17 mouse cellular contexts compared by ENCODE assay signal in the genomic region with DNA sequence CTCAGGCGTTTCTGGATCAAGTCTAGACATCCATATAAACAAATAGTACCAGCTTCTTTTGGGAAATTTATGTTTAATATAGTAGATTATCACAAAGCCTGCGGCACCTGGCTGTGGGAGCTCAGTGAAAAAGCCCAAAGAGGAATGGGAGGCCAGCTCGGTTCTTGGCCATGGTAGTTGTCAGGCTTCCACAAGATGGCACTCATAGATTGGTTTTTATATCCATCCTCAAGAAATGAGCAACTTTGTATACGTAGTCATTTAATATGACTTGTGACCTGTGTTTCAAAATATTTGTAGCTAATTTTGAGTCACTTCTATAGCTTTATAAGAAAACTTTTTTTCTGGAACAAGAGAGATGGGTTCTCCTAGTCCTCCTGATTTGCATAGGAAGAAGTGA. TPM values are rescaled to one million over a fixed set of nuclear protein-coding genes. Genes with fewer than 3 reads are reported as not detected.
DNase-seq lines count a peak whose midpoint lies in the region; ATAC-seq and TF ChIP-seq lines count a peak whose summit lies in the region.
"Had no signal": no experiment of that assay in that cellular context is flagged by ENCODE, and none has a peak within 500 bp of the region (broad histone marks: within the 10 kb centered on the region; RNA-seq: fewer than 3 reads in every experiment).

No protein-coding gene starts in this region.

- TF ChIP-seq CTCF in cerebellum, adult 2 months (IDR thresholded peaks at IDR 0.05; ENCODE audit: borderline replicate concordance, insufficient read depth, low read depth, low read length): peak; percentile 50; the same call in 1 of the 2 replicates
- TF ChIP-seq CTCF in intestine, postnatal 0 days (IDR thresholded peaks at IDR 0.05; ENCODE audit: low read depth): peak; percentile 49
- TF ChIP-seq CTCF in stomach, postnatal 0 days (IDR thresholded peaks at IDR 0.05; ENCODE audit: low read depth): peak; percentile 68

- WGBS in cerebellum, adult 2 months: 52% methylated on average over 4 of the region's 4 CpGs
- WGBS in intestine, postnatal 0 days: 56% methylated on average over 4 of the region's 4 CpGs
- 54% methylated on average over 4 of the region's 4 CpGs for WGBS in intestine, embryonic 15.5 days
- WGBS in stomach, postnatal 0 days: 55% methylated on average over 4 of the region's 4 CpGs

- H3K4me1 ChIP-seq in cerebellum, adult 2 months (ENCODE audit: control insufficient read depth, insufficient read depth, low read length): no peaks in the 10 kb centered on the region
- H3K4me1 ChIP-seq in intestine, postnatal 0 days (replicated peaks; ENCODE audit: control insufficient read depth, insufficient read depth, low read length): no peaks in the 10 kb centered on the region
- H3K4me1 ChIP-seq in intestine, embryonic 15.5 days (replicated peaks): no peaks in the 10 kb centered on the region
- H3K4me1 ChIP-seq in stomach, postnatal 0 days (replicated peaks; ENCODE audit: control insufficient read depth, insufficient read depth): no peaks in the 10 kb centered on the region
- H3K4me1 ChIP-seq: liver, embryonic 12.5 days; midbrain, embryonic 10.5 days; stomach, embryonic 15.5 days had no signal

- no peak for TF ChIP-seq EP300 in stomach, postnatal 0 days (optimal IDR thresholded peaks at IDR 0.05)

- no peak overlapping the region for H3K9ac ChIP-seq in intestine, postnatal 0 days (ENCODE audit: low read depth, low read length)
- H3K9ac ChIP-seq in intestine, embryonic 15.5 days: no peak overlapping the region
- H3K9ac ChIP-seq in stomach, postnatal 0 days (ENCODE audit: low read length): no peak overlapping the region
- H3K9ac ChIP-seq: liver, embryonic 12.5 days; neural tube, embryonic 13.5 days; stomach, embryonic 15.5 days had no signal

- no peaks in the 10 kb centered on the region for H3K27me3 ChIP-seq in cerebellum, adult 2 months (ENCODE audit: control insufficient read depth, insufficient read depth, low read length)
- no peaks in the 10 kb centered on the region for H3K27me3 ChIP-seq in intestine, postnatal 0 days (replicated peaks; ENCODE audit: control insufficient read depth, insufficient read depth, low read length)
- no peaks in the 10 kb centered on the region for H3K27me3 ChIP-seq in intestine, embryonic 15.5 days (replicated peaks)
- H3K27me3 ChIP-seq in stomach, postnatal 0 days (ENCODE audit: control insufficient read depth, insufficient read depth, low read length): no peaks in the 10 kb centered on the region
- H3K27me3 ChIP-seq: liver, embryonic 12.5 days; neural tube, embryonic 13.5 days; stomach, embryonic 15.5 days had no signal

- no peak overlapping the region for H3K4me2 ChIP-seq in intestine, postnatal 0 days (replicated peaks; ENCODE audit: low read depth)
- H3K4me2 ChIP-seq in intestine, embryonic 15.5 days (replicated peaks): no peak overlapping the region
- H3K4me2 ChIP-seq in stomach, postnatal 0 days (replicated peaks; ENCODE audit: low read depth): no peak overlapping the region
- H3K4me2 ChIP-seq: liver, embryonic 12.5 days; neural tube, embryonic 13.5 days; stomach, embryonic 15.5 days had no signal

- H3K4me3 ChIP-seq in cerebellum, adult 2 months (replicated peaks; ENCODE audit: insufficient read depth, low read depth, low read length): no peak overlapping the region
- H3K4me3 ChIP-seq in intestine, postnatal 0 days (ENCODE audit: low read depth, low read length): no peak overlapping the region
- H3K4me3 ChIP-seq in intestine, embryonic 15.5 days (replicated peaks): no peak overlapping the region
- no peak overlapping the region for H3K4me3 ChIP-seq in stomach, postnatal 0 days (ENCODE audit: low read depth, low read length)
- H3K4me3 ChIP-seq: liver, embryonic 12.5 days; midbrain, embryonic 10.5 days; neural tube, embryonic 13.5 days; stomach, embryonic 15.5 days had no signal

- no peak for TF ChIP-seq POLR2A in cerebellum, adult 2 months (IDR thresholded peaks at IDR 0.05; ENCODE audit: borderline replicate concordance, insufficient read depth, low read length)

- no peaks in the 10 kb centered on the region for H3K9me3 ChIP-seq in intestine, postnatal 0 days (ENCODE audit: control insufficient read depth)
- H3K9me3 ChIP-seq in intestine, embryonic 15.5 days: no peaks in the 10 kb centered on the region
- H3K9me3 ChIP-seq in stomach, postnatal 0 days (ENCODE audit: control insufficient read depth, low read length): no peaks in the 10 kb centered on the region
- H3K9me3 ChIP-seq: liver, embryonic 12.5 days; neural tube, embryonic 13.5 days; stomach, embryonic 15.5 days had no signal

- H3K27ac ChIP-seq in cerebellum, adult 2 months (ENCODE audit: insufficient read depth, low read length): no peak overlapping the region
- no peak overlapping the region for H3K27ac ChIP-seq in intestine, postnatal 0 days (ENCODE audit: low read depth, low read length)
- H3K27ac ChIP-seq in intestine, embryonic 15.5 days: no peak overlapping the region
- no peak overlapping the region for H3K27ac ChIP-seq in stomach, postnatal 0 days (replicated peaks)
- H3K27ac ChIP-seq: liver, embryonic 12.5 days; midbrain, embryonic 10.5 days; neural tube, embryonic 13.5 days; stomach, embryonic 15.5 days had no signal

- 0 out of 2 replicates have a peak, but pooled peaks cover 3% of the 10 kb centered on the region for H3K36me3 ChIP-seq in intestine, postnatal 0 days (ENCODE audit: control insufficient read depth, insufficient read depth)
- H3K36me3 ChIP-seq in intestine, embryonic 15.5 days: no peaks in the 10 kb centered on the region; the same call in 1 of the 2 replicates
- H3K36me3 ChIP-seq in stomach, postnatal 0 days (ENCODE audit: control insufficient read depth, insufficient read depth, low read length): 0 out of 2 replicates have a peak, but pooled peaks cover 2% of the 10 kb centered on the region

- ATAC-seq in intestine, postnatal 0 days: no peak
- no peak for ATAC-seq in intestine, embryonic 15.5 days
- ATAC-seq in stomach, postnatal 0 days (ENCODE audit: low FRiP score, low TSS enrichment): no peak
- ATAC-seq: inflammation-experienced regulatory T-cells, adult 6 months; liver, embryonic 12.5 days had no signal

- no peak for DNase-seq in cerebellum, adult 2 months
- no peak for DNase-seq in cerebellum, adult 11 months
- peak; percentile 13 for DNase-seq in lung, postnatal 10 days
- no peak for DNase-seq in lung, postnatal 4 days
- DNase-seq in stomach, postnatal 0 days (ENCODE audit: low spot score): no peak
- DNase-seq in right cerebral cortex, postnatal 36 days (ENCODE audit: low spot score in 2 of 2): no peak
- DNase-seq: adrenal gland, postnatal 36 days; cerebellum, adult 9-11 months; gastrocnemius, postnatal 14 days had no signal

RNA-seq across cellular contexts. Expression of gene Galnt16, which starts 19.7 kb away (rescaled TPM):
- polyA plus RNA-seq in cerebellum, adult 2 months (2012; rRNA removed): 29.3 and 32.8 TPM in 2 replicates
- 3.7 and 4.2 TPM in 2 replicates for polyA plus RNA-seq in intestine, postnatal 0 days (2015; fragmentation: Nextera tagmentation; extraction: Ambion mirVana)
- 8.9 and 9.2 TPM in 2 replicates for polyA plus RNA-seq in intestine, embryonic 15.5 days (2015; fragmentation: Nextera tagmentation; extraction: Ambion mirVana)
- 6.1 and 6.3 TPM in 2 replicates for polyA plus RNA-seq in stomach, postnatal 0 days (2015; fragmentation: Nextera tagmentation; extraction: Ambion mirVana)
- polyA plus RNA-seq: C2C12 had no signal

RNA-seq across cellular contexts. Expression of gene Exd2, which starts 35.5 kb away (rescaled TPM):
- 61.5 and 68.0 TPM in 2 replicates for polyA plus RNA-seq in cerebellum, adult 2 months (2012; rRNA removed)
- polyA plus RNA-seq in intestine, postnatal 0 days (2015; fragmentation: Nextera tagmentation; extraction: Ambion mirVana): 6.5 and 6.8 TPM in 2 replicates
- 22.4 and 23.1 TPM in 2 replicates for polyA plus RNA-seq in intestine, embryonic 15.5 days (2015; fragmentation: Nextera tagmentation; extraction: Ambion mirVana)
- polyA plus RNA-seq in stomach, postnatal 0 days (2015; fragmentation: Nextera tagmentation; extraction: Ambion mirVana): 9.0 and 10.6 TPM in 2 replicates
